16 mouse cellular contexts compared by ENCODE assay signal in the genomic region with DNA sequence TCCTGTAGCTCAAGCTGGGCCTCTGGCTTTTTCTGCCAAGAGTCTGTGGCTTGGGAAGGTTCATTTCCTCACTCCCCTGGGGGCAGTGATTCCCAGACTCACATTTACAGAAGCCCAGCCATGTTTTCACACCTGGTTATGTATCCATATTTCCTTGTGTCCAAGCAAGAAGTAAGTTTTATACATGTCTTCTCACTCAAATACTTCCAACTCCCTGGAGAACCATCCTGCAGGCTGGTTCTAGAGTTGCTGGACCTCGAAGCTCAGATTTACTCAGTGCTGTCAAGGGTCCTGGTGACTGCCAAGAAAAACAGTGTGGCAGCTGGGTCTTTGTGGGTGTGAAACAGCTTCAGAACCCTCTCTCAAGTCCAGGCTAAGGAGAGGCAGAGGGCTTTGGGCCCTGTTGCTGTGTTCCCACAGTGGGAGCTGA.
A peak's percentile ranks its signal among the peaks of the same experiment; 100 is the strongest.
DNase-seq lines count a peak whose midpoint lies in the region; ATAC-seq lines count a peak whose summit lies in the region.
"Had no signal": no experiment of that assay in that cellular context is flagged by ENCODE, and none has a peak within 500 bp of the region (broad histone marks: within the 10 kb centered on the region; RNA-seq: fewer than 3 reads in every experiment).

No protein-coding gene starts in this region.

- peak; percentile 37 to 55 for DNase-seq in cerebellum, postnatal 10 days
- DNase-seq in cerebellum, adult 18-20 months: no peak
- no peak for DNase-seq in kidney, adult 18-20 months
- peak; percentile 58 for DNase-seq in fibroblast of lung, adult 2 months (ENCODE audit: low read depth)
- peak; percentile 13 to 43 for DNase-seq in heart, postnatal 36 days
- DNase-seq in lung, postnatal 14 days: no peak
- DNase-seq: adrenal gland, adult 8-10 months; cerebellum, adult 2 months; kidney, postnatal 36 days; liver, postnatal 0 days; lung, postnatal 4 days; right cerebral cortex, postnatal 25 days had no signal

- no peak overlapping the region for H3K4me2 ChIP-seq in kidney, embryonic 16.5 days (replicated peaks; ENCODE audit: low read depth, low read length)
- H3K4me2 ChIP-seq: forebrain, embryonic 15.5 days; midbrain, embryonic 13.5 days had no signal

- no peaks in the 10 kb centered on the region for H3K27me3 ChIP-seq in kidney, embryonic 16.5 days (ENCODE audit: insufficient read depth, low read length)
- H3K27me3 ChIP-seq: forebrain, embryonic 15.5 days; midbrain, embryonic 13.5 days had no signal

- peak overlapping the region; percentile 43; the same call in 1 of the 2 replicates for H3K27ac ChIP-seq in kidney, embryonic 16.5 days (ENCODE audit: low read length)
- H3K27ac ChIP-seq: forebrain, embryonic 15.5 days; midbrain, embryonic 13.5 days had no signal

- no peaks in the 10 kb centered on the region for H3K9me3 ChIP-seq in kidney, embryonic 16.5 days (ENCODE audit: low read length)
- H3K9me3 ChIP-seq: forebrain, embryonic 15.5 days; midbrain, embryonic 13.5 days had no signal

- ATAC-seq in kidney, embryonic 16.5 days (ENCODE audit: low FRiP score, low TSS enrichment): no peak
- ATAC-seq in monocyte, adult 5-6 weeks (replicated peaks; ENCODE audit: insufficient number of reproducible peaks, low FRiP score, low TSS enrichment, poor library complexity, severe bottlenecking): no peak
- ATAC-seq: forebrain, embryonic 15.5 days; liver, postnatal 0 days; midbrain, embryonic 13.5 days had no signal

- no peak overlapping the region for H3K9ac ChIP-seq in kidney, embryonic 16.5 days (replicated peaks; ENCODE audit: low read length)
- H3K9ac ChIP-seq: forebrain, embryonic 15.5 days; liver, postnatal 0 days; midbrain, embryonic 13.5 days had no signal

- no peak overlapping the region for H3K4me3 ChIP-seq in kidney, embryonic 16.5 days (ENCODE audit: low read length)
- H3K4me3 ChIP-seq: forebrain, embryonic 15.5 days; midbrain, embryonic 13.5 days had no signal

- peaks cover 7% of the 10 kb centered on the region for H3K4me1 ChIP-seq in kidney, embryonic 16.5 days (ENCODE audit: insufficient read depth, low read length)
- H3K4me1 ChIP-seq: forebrain, embryonic 15.5 days; midbrain, embryonic 13.5 days had no signal

- H3K36me3 ChIP-seq in kidney, embryonic 16.5 days (ENCODE audit: insufficient read depth, low read length): no peaks in the 10 kb centered on the region
- H3K36me3 ChIP-seq: forebrain, embryonic 15.5 days; midbrain, embryonic 13.5 days had no signal

- WGBS in kidney, embryonic 16.5 days: 39% methylated on average over 1 of the region's 1 CpGs

- intact Hi-C loops in heart, postnatal 36 days (cut with DNase I): no loop called here

Comparison
In these comparisons a context has a peak if more than half of its experiments do, and no peak if none do; other contexts are left out.
1. DNase-seq: peak in cerebellum, postnatal 10 days (2 of 2), fibroblast of lung, adult 2 months (single experiment) and heart, postnatal 36 days (2 of 2); none in cerebellum, adult 18-20 months (0 of 2), kidney, adult 18-20 months (single experiment) and lung, postnatal 14 days (single experiment).